Mouse (Mus musculus) ES-Bruce4 (cell line): Measurements from ENCODE around the gene Tspan13.

ENCODE experiments used
- CTCF ChIP-seq: IDR thresholded peaks from one replicate; pipeline ENCODE4 v1.8.1; 2011; ENCODE audit warnings: low read depth, low read length
- EP300 ChIP-seq: IDR thresholded peaks from 2 replicates; pipeline ENCODE4 v1.6.1; 2011; ENCODE audit warnings: low read depth, low read length; ENCODE audit not compliant: insufficient read depth

DNA sequence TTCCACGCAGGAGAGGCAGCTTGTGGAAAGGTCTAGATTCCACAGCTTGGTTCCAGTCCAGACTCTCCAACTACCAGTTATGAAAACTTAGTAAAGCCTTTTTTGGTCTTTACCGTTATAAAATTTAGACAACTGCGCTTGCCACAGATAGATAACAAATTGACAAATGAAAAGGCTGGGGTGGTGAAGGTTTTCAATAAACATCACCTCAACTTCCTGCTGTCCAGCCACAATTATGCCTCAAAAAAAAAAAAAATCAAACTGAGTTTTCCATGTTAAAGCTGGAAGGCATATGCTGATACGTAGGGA is 1.1 kb downstream of the Tspan13 start:
- no peak for TF ChIP-seq CTCF
- TF ChIP-seq EP300, result no peak
